Mouse (Mus musculus) gastrocnemius, adult 18-20 months (tissue): ENCODE data around the gene Hoxb3. TPM values are rescaled to one million over a fixed set of nuclear protein-coding genes. Genes with fewer than 3 reads are reported as not detected.

ENCODE experiments used
- microRNA-seq: library from miRNA; unstranded; fragments of <30 nt; microRNA quantifications from one replicate; pipeline ENCODE4 v1.2.0, GENCODE M21; 2021
- total RNA-seq, 2 experiments: library from RNA; stranded (reverse); gene quantifications; 2 replicates each; pipeline ENCODE4 v1.2.3; 2021

Gene Hoxb3
- total RNA-seq, 2 experiments from 2014 or later = 0.21 to 0.39 TPM

Small RNA genes lying within 50 kb of the gene (microRNA-seq; reads per million reads assigned to microRNA genes)
- 4,207 reads per million, percentile 91 among the genes with 10 or more reads in this experiment for gene Mir10a

Other genes with a start within 250 kb of the Hoxb3 start
- 1,000 to 10,000 TPM; 1,436 to 1,539 TPM for gene Atp5g1, start 247.7 kb upstream of the Hoxb3 start, total RNA-seq
- not detected for gene Calcoco2, start 211.4 kb upstream of the Hoxb3 start, total RNA-seq
- gene Ttll6, start 189.5 kb upstream of the Hoxb3 start, total RNA-seq = not detected
- not detected for gene Hoxb13, start 129.0 kb upstream of the Hoxb3 start, total RNA-seq
- under 1 TPM; 0.09 TPM for gene Hoxb9, start 51.9 kb upstream of the Hoxb3 start, total RNA-seq
- gene Hoxb8, start 41.4 kb upstream of the Hoxb3 start, total RNA-seq = under 1 TPM in 1 of 2 experiments, not detected in 1; 0.09 TPM
- gene Hoxb7, start 36.7 kb upstream of the Hoxb3 start, total RNA-seq = under 1 TPM; 0.41 to 0.81 TPM
- gene Hoxb6, start 30.9 kb upstream of the Hoxb3 start, total RNA-seq = under 1 TPM; 0.38 to 0.39 TPM
- gene Hoxb5, start 20.0 kb upstream of the Hoxb3 start, total RNA-seq = under 1 TPM; 0.09 to 0.14 TPM
- under 1 TPM; 0.16 to 0.31 TPM for gene Hoxb4, start 5.1 kb upstream of the Hoxb3 start, total RNA-seq
- not detected for gene Hoxb2, start 27.2 kb downstream of the Hoxb3 start, total RNA-seq
- not detected for gene Hoxb1, start 42.4 kb downstream of the Hoxb3 start, total RNA-seq
- not detected for gene Skap1, start 141.3 kb downstream of the Hoxb3 start, total RNA-seq